Mouse (Mus musculus) G1E (cell line): ENCODE data around the gene Catsperz. TPM values are rescaled to one million over a fixed set of nuclear protein-coding genes. Genes with fewer than 3 reads are reported as not detected.

ENCODE experiments used
- ATAC-seq: 2 replicates; pipeline ENCODE4 v1.8.0; 2016; ENCODE audit warnings: mild to moderate bottlenecking; ENCODE audit not compliant: insufficient number of reproducible peaks, poor library complexity, low FRiP score, severe bottlenecking; ENCODE audit errors: extremely low read depth
- DNase-seq: peaks from one replicate; pipeline ENCODE4 v3.0.0; 2012; ENCODE audit warnings: low spot score
- H3K27me3 ChIP-seq: 2 replicates; pipeline ENCODE4 v1.6.1; 2012; ENCODE audit warnings: mild to moderate bottlenecking, low read length, inconsistent platforms; ENCODE audit not compliant: insufficient read depth
- H3K36me3 ChIP-seq: replicated peaks from 2 replicates; pipeline ENCODE3; 2012; ENCODE audit warnings: mild to moderate bottlenecking, inconsistent platforms
- H3K4me1 ChIP-seq: 2 replicates; pipeline ENCODE4 v1.6.1; 2012; ENCODE audit warnings: low read depth, low read length, inconsistent platforms, mixed read lengths; ENCODE audit not compliant: insufficient read depth
- H3K4me3 ChIP-seq: 2 replicates; pipeline ENCODE4 v1.5.1; 2012; ENCODE audit warnings: low read depth, mild to moderate bottlenecking, inconsistent platforms, low read length, moderate library complexity, mixed read lengths
- H3K9me3 ChIP-seq: replicated peaks from 2 replicates; pipeline ENCODE4 v1.6.1; 2012; ENCODE audit warnings: inconsistent platforms
- CTCF ChIP-seq: IDR thresholded peaks from 2 replicates; pipeline ENCODE4 v1.5.1; 2012; ENCODE audit warnings: low read depth, low read length, inconsistent platforms, mixed read lengths
- GATA1 ChIP-seq: IDR thresholded peaks from 2 replicates; pipeline ENCODE4 v1.6.1; 2012; ENCODE audit warnings: borderline replicate concordance, low read length, inconsistent platforms, mixed read lengths
- GATA2 ChIP-seq: IDR thresholded peaks from 2 replicates; pipeline ENCODE4 v1.6.1; 2012; ENCODE audit warnings: low read depth, low read length, inconsistent platforms, borderline replicate concordance
- POLR2AphosphoS5 ChIP-seq: IDR thresholded peaks from 2 replicates; pipeline ENCODE4 v1.6.1; 2012; ENCODE audit warnings: low read depth, low read length, inconsistent platforms; ENCODE audit not compliant: insufficient replicate concordance
- TAL1 ChIP-seq: conservative IDR thresholded peaks from 2 replicates; pipeline ENCODE4 v1.6.1; 2012; ENCODE audit warnings: low read depth, low read length, inconsistent platforms, mixed read lengths
- polyA plus RNA-seq: library from polyadenylated mRNA; stranded (reverse); fragments of >175 nt; gene quantifications from 2 replicates; pipeline ENCODE4 v1.2.3, GENCODE M21; 2012
- total RNA-seq, 2 experiments: library from RNA; stranded (forward) in 1 of 2; stranded (reverse) in 1 of 2; fragments of 200-1000 nt in 1 of 2; fragments of >200 nt in 1 of 2; fragmentation: Nextera tagmentation in 1 of 2; gene quantifications; 2 replicates each; pipeline ENCODE4 v1.2.3; 2014 to 2017

Catsperz gene
- total and polyA plus RNA-seq, 3 experiments, result 0.11 TPM; not detected in 2

DNA sequence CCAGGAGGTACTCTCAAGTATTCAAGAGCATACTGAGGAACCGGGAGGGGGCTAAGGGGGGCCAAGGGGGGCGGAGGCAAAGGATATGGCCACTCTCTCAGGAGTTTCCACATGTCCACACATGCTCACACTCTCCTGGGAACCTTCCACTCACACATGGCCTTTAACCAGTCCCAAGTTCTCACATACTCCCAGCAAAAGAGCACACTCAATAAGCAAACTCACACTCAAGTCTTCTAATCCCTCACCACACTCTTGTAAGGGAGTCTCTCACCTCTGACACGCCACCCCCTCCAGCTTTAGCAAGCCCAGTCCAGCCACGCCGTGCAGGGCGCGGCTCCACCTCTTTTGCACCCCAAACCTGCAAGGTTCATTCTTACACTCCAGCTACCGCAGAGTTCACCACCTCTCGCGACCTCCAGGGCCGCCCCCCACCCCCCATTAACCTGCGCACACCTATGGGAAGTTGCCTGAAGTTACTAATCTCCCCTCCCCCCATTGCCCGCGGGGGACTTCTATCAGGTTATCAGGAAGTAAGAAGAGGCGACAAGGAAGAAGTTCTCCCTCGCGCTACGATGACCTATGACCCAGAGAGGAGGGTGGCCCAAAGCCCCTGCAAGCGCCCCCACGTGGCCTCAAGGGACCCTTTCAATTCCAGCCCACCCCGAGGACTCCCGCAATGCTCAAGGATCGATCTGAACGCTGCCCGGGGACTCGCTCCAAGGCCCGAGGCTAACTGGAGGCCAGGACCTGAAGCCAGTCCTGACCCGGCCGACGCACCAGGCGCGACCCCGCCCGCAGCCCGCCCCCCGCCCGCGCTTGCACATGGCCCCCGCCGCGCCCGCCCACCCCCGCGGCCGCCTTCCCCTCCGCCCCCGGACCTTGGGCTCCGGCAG is 4.2 kb downstream of the Catsperz start:
- Histone ChIP-seq H3K36me3 (peaks cover 43% of the 10 kb centered on the region), H3K9me3 (no peaks in the 10 kb centered on the region), H3K4me1 (peaks cover 52% of the 10 kb centered on the region), H3K27me3 (peaks cover 14% of the 10 kb centered on the region), H3K4me3 (peak overlapping the region; percentile 76)
- ATAC-seq (no peak), DNase-seq (peak; percentile 58)
- 0 out of 2 replicates have a peak, but pooled peaks have one; percentile 3 for TF ChIP-seq CTCF
- no peak for TF ChIP-seq TAL1
- no peak for TF ChIP-seq GATA2

DNA sequence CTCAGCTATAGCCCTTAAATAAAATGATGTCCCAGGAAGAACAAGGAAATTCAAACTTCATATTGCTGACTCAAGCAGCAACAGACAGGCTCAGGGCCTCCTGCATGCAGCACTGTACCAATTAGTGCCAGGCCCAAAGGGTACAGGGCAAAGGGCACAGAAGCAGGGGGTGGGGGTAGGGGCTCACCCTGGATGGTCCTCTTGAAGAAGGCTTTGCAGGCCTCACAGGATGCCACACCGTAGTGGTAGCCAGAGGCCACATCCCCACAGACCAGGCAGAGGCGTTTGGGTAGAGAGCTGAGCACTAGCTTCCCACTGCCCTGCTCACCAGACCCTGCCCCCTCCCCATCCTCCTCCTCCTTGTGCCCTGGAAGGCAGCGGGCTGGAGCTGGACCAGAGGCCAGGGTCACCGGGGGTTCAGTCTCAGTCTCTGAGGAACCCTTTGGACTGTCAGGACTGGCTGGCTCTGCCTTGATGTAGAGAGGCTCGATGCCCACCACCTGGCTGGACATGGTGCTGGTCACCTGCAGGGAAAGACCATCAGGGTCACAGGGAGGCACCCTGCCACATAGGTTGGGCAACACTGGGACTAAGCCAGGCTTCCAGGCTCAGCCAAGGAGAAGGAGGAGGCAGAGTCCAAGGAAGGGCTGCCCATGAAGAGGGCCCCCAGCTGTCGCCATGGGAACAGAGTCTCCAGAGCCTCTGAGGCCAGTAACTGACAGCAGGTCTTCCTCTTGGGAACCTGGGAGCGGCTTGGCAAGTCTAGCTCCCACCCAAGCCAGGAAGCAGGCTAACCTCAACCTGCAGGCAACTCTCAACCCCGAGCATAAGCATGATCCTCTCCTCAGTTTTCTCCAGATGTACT is 5.1 kb downstream of the Catsperz start:
- no peak for ATAC-seq
- peaks cover 5% of the 10 kb centered on the region; the same call in 1 of the 2 replicates for H3K27me3 ChIP-seq
- H3K4me3 ChIP-seq, result peak overlapping the region; percentile 76
- DNase-seq, result no peak
- TF ChIP-seq POLR2AphosphoS5 (no peak), TAL1 (no peak), GATA1 (no peak), CTCF (no peak), GATA2 (no peak)
- H3K4me1 ChIP-seq, result peaks cover 59% of the 10 kb centered on the region
- peaks cover 52% of the 10 kb centered on the region for H3K36me3 ChIP-seq
- no peaks in the 10 kb centered on the region for H3K9me3 ChIP-seq

DNA sequence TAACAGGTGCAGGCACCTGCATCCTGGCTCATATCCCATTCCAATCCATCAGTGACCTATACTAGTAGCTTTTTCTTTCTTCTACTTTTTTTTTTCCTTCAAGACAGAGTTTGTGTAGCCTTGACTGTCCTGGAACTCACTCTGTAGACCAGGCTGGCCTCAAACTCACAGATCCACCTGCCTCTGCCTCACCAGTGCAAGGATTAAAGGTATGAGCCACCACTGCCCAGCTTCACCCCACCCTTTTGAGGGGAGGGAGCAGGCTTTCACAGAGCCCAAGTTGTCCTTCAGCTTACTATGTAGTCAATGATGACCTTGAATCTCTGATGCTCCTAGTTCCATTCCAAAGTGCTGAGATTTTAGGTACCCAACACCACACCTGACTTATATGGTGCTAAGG is 5.7 kb downstream of the Catsperz start:
- Histone ChIP-seq H3K36me3 (peaks cover 57% of the 10 kb centered on the region), H3K9me3 (no peaks in the 10 kb centered on the region), H3K27me3 (no peaks in the 10 kb centered on the region), H3K4me3 (no peak overlapping the region), H3K4me1 (peaks cover 56% of the 10 kb centered on the region)
- no peak for ATAC-seq
- TF ChIP-seq CTCF, result no peak
- TF ChIP-seq POLR2AphosphoS5, result no peak
- TF ChIP-seq GATA1, result no peak
- no peak for TF ChIP-seq GATA2
- no peak for TF ChIP-seq TAL1
- no peak for DNase-seq

DNA sequence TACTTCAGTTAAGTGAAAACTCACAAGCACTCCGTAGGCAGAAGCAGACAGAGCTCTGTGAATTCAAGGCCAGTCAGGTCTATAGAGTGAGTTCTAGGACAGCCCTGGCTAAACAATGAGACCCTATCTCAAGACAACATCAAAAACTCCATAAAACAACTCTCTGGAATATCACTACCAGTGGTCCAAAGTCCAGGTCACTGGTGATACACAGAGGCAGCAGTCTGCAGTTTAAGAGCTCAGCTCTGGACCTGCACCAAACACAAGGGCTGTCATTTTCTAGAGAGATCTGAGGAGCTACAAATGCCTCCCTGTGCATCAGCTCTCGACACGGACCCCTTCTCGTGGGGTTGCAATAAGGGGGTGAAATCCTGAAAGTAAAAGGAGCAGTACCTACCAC is 6.9 kb downstream of the Catsperz start:
- H3K36me3 ChIP-seq, result peaks cover 68% of the 10 kb centered on the region
- no peak for TF ChIP-seq TAL1
- TF ChIP-seq GATA2, result no peak
- no peak for TF ChIP-seq CTCF
- TF ChIP-seq GATA1, result no peak
- no peak for TF ChIP-seq POLR2AphosphoS5
- H3K27me3 ChIP-seq, result no peaks in the 10 kb centered on the region
- H3K4me3 ChIP-seq, result no peak overlapping the region
- H3K4me1 ChIP-seq, result peaks cover 60% of the 10 kb centered on the region
- no peak for ATAC-seq
- no peaks in the 10 kb centered on the region for H3K9me3 ChIP-seq
- DNase-seq, result no peak

DNA sequence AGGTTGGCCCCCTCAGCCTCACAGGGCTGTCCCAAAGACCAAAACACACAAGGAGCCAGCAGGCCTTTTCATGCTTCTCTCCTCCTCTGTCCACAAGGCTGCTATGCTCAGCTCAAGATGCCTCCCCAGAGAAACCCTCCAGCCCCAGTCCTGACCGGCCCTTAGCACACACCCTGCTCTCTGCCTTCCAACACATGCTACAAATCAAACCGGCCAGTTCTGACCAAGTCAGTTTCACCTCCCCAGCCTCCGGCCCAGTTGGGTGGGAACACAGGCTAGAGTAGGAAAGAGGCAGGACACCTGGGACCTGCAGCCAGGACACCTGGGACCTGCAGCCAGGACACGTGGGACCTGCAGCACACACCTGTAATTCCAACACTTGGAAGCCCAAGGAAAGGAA is 8.7 kb downstream of the Catsperz start:
- peaks cover 87% of the 10 kb centered on the region for H3K36me3 ChIP-seq
- ATAC-seq (no peak), DNase-seq (no peak)
- H3K4me1 ChIP-seq, result peaks cover 65% of the 10 kb centered on the region
- TF ChIP-seq CTCF, result no peak
- TF ChIP-seq POLR2AphosphoS5, result no peak
- TF ChIP-seq GATA1, result no peak
- no peak for TF ChIP-seq TAL1
- TF ChIP-seq GATA2, result no peak
- no peaks in the 10 kb centered on the region for H3K9me3 ChIP-seq
- H3K4me3 ChIP-seq, result no peak overlapping the region
- H3K27me3 ChIP-seq, result no peaks in the 10 kb centered on the region

DNA sequence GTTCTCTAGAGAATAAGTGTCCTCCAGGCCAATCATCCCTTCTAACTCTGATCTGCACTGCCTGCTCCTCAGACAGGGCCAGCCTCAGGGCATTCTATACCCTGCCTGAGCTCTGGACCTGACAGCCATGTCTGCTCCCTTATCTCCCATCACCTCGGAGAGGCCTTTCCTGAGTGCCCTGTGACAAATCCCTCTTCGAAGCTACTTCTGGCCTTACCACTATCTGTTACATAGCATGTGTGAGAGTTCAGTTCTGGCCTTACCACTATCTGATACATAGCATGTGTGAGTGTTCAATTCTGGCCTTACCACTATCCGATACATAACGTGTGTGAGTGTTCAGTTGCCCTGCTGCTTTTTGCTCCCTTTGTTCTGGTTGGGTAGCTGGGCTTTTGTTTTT is 9.9 kb downstream of the Catsperz start:
- no peak for TF ChIP-seq CTCF
- TF ChIP-seq TAL1, result no peak
- TF ChIP-seq GATA2, result no peak
- TF ChIP-seq GATA1, result no peak
- no peak for TF ChIP-seq POLR2AphosphoS5
- DNase-seq, result no peak
- H3K4me1 ChIP-seq, result peaks cover 63% of the 10 kb centered on the region
- peaks cover 94% of the 10 kb centered on the region for H3K36me3 ChIP-seq
- ATAC-seq, result no peak
- H3K27me3 ChIP-seq, result no peaks in the 10 kb centered on the region
- H3K9me3 ChIP-seq, result no peaks in the 10 kb centered on the region
- no peak overlapping the region for H3K4me3 ChIP-seq
